Mouse (Mus musculus) heart, embryonic 13.5 days (tissue): ENCODE measurements around the gene Atf6b. TPM values are rescaled to one million over a fixed set of nuclear protein-coding genes. Genes with fewer than 3 reads are reported as not detected.

Experiments
- ATAC-seq: fragments of 200-750 bp; cut with Nextera tagmentation; 2 replicates; pipeline ENCODE4 v1.8.0; 2017; ENCODE audit warnings: moderate TSS enrichment; ENCODE audit not compliant: insufficient number of reproducible peaks, low FRiP score, low TSS enrichment; ENCODE audit errors: extremely low read depth
- H3K27ac ChIP-seq: fragments of 300-500 bp; sonication (generic); replicated peaks from 2 replicates; pipeline ENCODE4 v1.5.1; 2015; ENCODE audit warnings: moderate library complexity, mild to moderate bottlenecking, inconsistent platforms
- H3K27me3 ChIP-seq: fragments of 300-500 bp; sonication (generic); replicated peaks from 2 replicates; pipeline ENCODE4 v1.6.1; 2015; ENCODE audit warnings: mild to moderate bottlenecking, inconsistent platforms
- H3K36me3 ChIP-seq: fragments of 300-500 bp; sonication (generic); 2 replicates; pipeline ENCODE4 v1.6.1; 2015; ENCODE audit warnings: mild to moderate bottlenecking, inconsistent platforms
- H3K4me1 ChIP-seq: fragments of 300-500 bp; sonication (generic); 2 replicates; pipeline ENCODE4 v1.6.1; 2015; ENCODE audit warnings: inconsistent platforms
- H3K4me2 ChIP-seq: fragments of 300-500 bp; sonication (generic); 2 replicates; pipeline ENCODE4 v1.6.1; 2015; ENCODE audit warnings: inconsistent platforms, mild to moderate bottlenecking, moderate library complexity
- H3K4me3 ChIP-seq: fragments of 300-500 bp; sonication (generic); 2 replicates; pipeline ENCODE4 v1.5.1; 2015; ENCODE audit warnings: moderate library complexity, mild to moderate bottlenecking, inconsistent platforms
- H3K9ac ChIP-seq: fragments of 300-500 bp; sonication (generic); 2 replicates; pipeline ENCODE4 v1.6.1; 2015; ENCODE audit warnings: inconsistent platforms, mild to moderate bottlenecking, moderate library complexity
- H3K9me3 ChIP-seq: fragments of 300-500 bp; sonication (generic); 2 replicates; pipeline ENCODE4 v1.6.1; 2016; ENCODE audit warnings: inconsistent platforms
- WGBS: fragments of 180-500 bp; shearing (Covaris S2); methylation state at CpG from one replicate; pipeline ENCODE4 v1.1.7; 2015; ENCODE audit warnings: mixed read lengths; 5-methylcytosine and 5-hydroxymethylcytosine counted together
- polyA plus RNA-seq: library from polyadenylated mRNA; unstranded; fragments of >200 nt; fragmentation: Nextera tagmentation; extraction: Ambion mirVana; gene quantifications from 2 replicates; pipeline ENCODE4 v1.2.1, GENCODE M21; 2015

The Atf6b gene
- polyA plus RNA-seq, 1 experiment from 2014 or later: 56.1 TPM

- no peak overlapping the region for H3K9ac ChIP-seq
- WGBS: 56% methylated on average over 19 of the region's 19 CpGs
- peaks cover 58% of the 10 kb centered on the region for H3K36me3 ChIP-seq
- H3K27me3 ChIP-seq: no peaks in the 10 kb centered on the region
- no peak overlapping the region for H3K27ac ChIP-seq
- peaks cover 35% of the 10 kb centered on the region for H3K4me1 ChIP-seq
- no peak for ATAC-seq
- H3K4me3 ChIP-seq: no peak overlapping the region
- H3K4me2 ChIP-seq: no peak overlapping the region
- no peaks in the 10 kb centered on the region for H3K9me3 ChIP-seq
These were observed 4.7 kb downstream of the Atf6b start for GRCm38 (mm10) chr17:34651507-34652221.

- H3K9ac ChIP-seq: no peak overlapping the region
- no peak overlapping the region for H3K4me2 ChIP-seq
- no peak overlapping the region for H3K27ac ChIP-seq
- H3K9me3 ChIP-seq: no peaks in the 10 kb centered on the region
- H3K36me3 ChIP-seq: peaks cover 58% of the 10 kb centered on the region
- ATAC-seq: no peak
- peaks cover 4% of the 10 kb centered on the region; the same call in 1 of the 2 replicates for H3K27me3 ChIP-seq
- no peak overlapping the region for H3K4me3 ChIP-seq
- H3K4me1 ChIP-seq: peaks cover 37% of the 10 kb centered on the region
- 86% methylated on average over 10 of the region's 10 CpGs for WGBS
These were observed 5.6 kb downstream of the Atf6b start for GRCm38 (mm10) chr17:34652546-34652945.

GRCm38 (mm10) chr17:34652985-34653384 is 6.0 kb downstream of the Atf6b start:
- ATAC-seq: no peak
- 86% methylated on average over 8 of the region's 8 CpGs for WGBS
- peaks cover 5% of the 10 kb centered on the region; the same call in 1 of the 2 replicates for H3K27me3 ChIP-seq
- no peak overlapping the region for H3K27ac ChIP-seq
- H3K4me3 ChIP-seq: no peak overlapping the region
- H3K9ac ChIP-seq: no peak overlapping the region
- H3K4me2 ChIP-seq: no peak overlapping the region
- H3K4me1 ChIP-seq: peaks cover 33% of the 10 kb centered on the region
- H3K9me3 ChIP-seq: no peaks in the 10 kb centered on the region
- peaks cover 58% of the 10 kb centered on the region for H3K36me3 ChIP-seq

GRCm38 (mm10) chr17:34653746-34654285 is 6.9 kb downstream of the Atf6b start:
- Histone ChIP-seq H3K27ac (no peak overlapping the region), H3K4me2 (no peak overlapping the region), H3K36me3 (peaks cover 53% of the 10 kb centered on the region), H3K4me1 (peaks cover 28% of the 10 kb centered on the region), H3K4me3 (no peak overlapping the region), H3K27me3 (peaks cover 13% of the 10 kb centered on the region), H3K9ac (no peak overlapping the region), H3K9me3 (no peaks in the 10 kb centered on the region)
- 62% methylated on average over 9 of the region's 9 CpGs for WGBS
- ATAC-seq: no peak

GRCm38 (mm10) chr17:34654392-34654791 is 7.4 kb downstream of the Atf6b start:
- Histone ChIP-seq H3K27ac (peak overlapping the region; percentile 66), H3K9me3 (no peaks in the 10 kb centered on the region), H3K4me3 (no peak overlapping the region), H3K9ac (0 out of 2 replicates have a peak overlapping the region, but pooled peaks have one; percentile 24), H3K4me1 (peaks cover 33% of the 10 kb centered on the region), H3K4me2 (no peak overlapping the region), H3K36me3 (peaks cover 47% of the 10 kb centered on the region), H3K27me3 (peaks cover 18% of the 10 kb centered on the region)
- WGBS: 91% methylated on average over 13 of the region's 13 CpGs
- ATAC-seq: no peak

GRCm38 (mm10) chr17:34655160-34655559 is 8.2 kb downstream of the Atf6b start:
- Histone ChIP-seq H3K4me2 (no peak overlapping the region), H3K4me1 (peaks cover 40% of the 10 kb centered on the region), H3K4me3 (no peak overlapping the region), H3K9me3 (no peaks in the 10 kb centered on the region), H3K27ac (peak overlapping the region; percentile 66), H3K36me3 (peaks cover 40% of the 10 kb centered on the region), H3K9ac (peak overlapping the region; percentile 58), H3K27me3 (peaks cover 26% of the 10 kb centered on the region)
- ATAC-seq: no peak
- WGBS: 49% methylated on average over 7 of the region's 7 CpGs

GRCm38 (mm10) chr17:34655581-34655991 is 8.6 kb downstream of the Atf6b start:
- Histone ChIP-seq H3K4me1 (peaks cover 44% of the 10 kb centered on the region), H3K9me3 (no peaks in the 10 kb centered on the region), H3K27ac (peak overlapping the region; percentile 66), H3K27me3 (peaks cover 30% of the 10 kb centered on the region), H3K4me3 (no peak overlapping the region), H3K9ac (peak overlapping the region; percentile 58), H3K36me3 (peaks cover 35% of the 10 kb centered on the region), H3K4me2 (no peak overlapping the region)
- ATAC-seq: peak; percentile 61; the same call in 1 of the 2 replicates
- 19% methylated on average over 4 of the region's 4 CpGs for WGBS

GRCm38 (mm10) chr17:34656666-34657065 is 9.7 kb downstream of the Atf6b start:
- peaks cover 41% of the 10 kb centered on the region for H3K27me3 ChIP-seq
- no peak overlapping the region for H3K27ac ChIP-seq
- no peaks in the 10 kb centered on the region for H3K9me3 ChIP-seq
- no peak overlapping the region for H3K4me2 ChIP-seq
- peaks cover 26% of the 10 kb centered on the region for H3K36me3 ChIP-seq
- H3K4me3 ChIP-seq: no peak overlapping the region
- no peak overlapping the region for H3K9ac ChIP-seq
- peaks cover 55% of the 10 kb centered on the region for H3K4me1 ChIP-seq
- ATAC-seq: no peak
- WGBS: 52% methylated on average over 8 of the region's 8 CpGs

- WGBS: 25% methylated on average over 2 of the region's 2 CpGs
- no peak overlapping the region for H3K4me3 ChIP-seq
These were observed 10.3 kb downstream of the Atf6b start for GRCm38 (mm10) chr17:34657271-34657670.

GRCm38 (mm10) chr17:34658145-34658544 is 11.2 kb downstream of the Atf6b start:
- Histone ChIP-seq H3K27ac (no peak overlapping the region), H3K4me3 (no peak overlapping the region), H3K9me3 (no peaks in the 10 kb centered on the region), H3K36me3 (peaks cover 11% of the 10 kb centered on the region), H3K4me2 (no peak overlapping the region), H3K27me3 (peaks cover 46% of the 10 kb centered on the region), H3K9ac (no peak overlapping the region), H3K4me1 (peaks cover 56% of the 10 kb centered on the region)
- 56% methylated on average over 2 of the region's 2 CpGs for WGBS
- ATAC-seq: no peak

More at GRCm38 (mm10) chr17:34657271-34657670, 10.3 kb downstream of the Atf6b start:
- no peak for ATAC-seq
- H3K9ac ChIP-seq: no peak overlapping the region
- H3K27me3 ChIP-seq: peaks cover 42% of the 10 kb centered on the region
- no peak overlapping the region for H3K4me2 ChIP-seq
- H3K4me1 ChIP-seq: peaks cover 56% of the 10 kb centered on the region
- H3K9me3 ChIP-seq: no peaks in the 10 kb centered on the region
- no peak overlapping the region for H3K27ac ChIP-seq
- H3K36me3 ChIP-seq: peaks cover 20% of the 10 kb centered on the region

- WGBS: 68% methylated on average over 3 of the region's 3 CpGs
These were observed 11.6 kb downstream of the Atf6b start for GRCm38 (mm10) chr17:34658591-34658990.

More at GRCm38 (mm10) chr17:34658591-34658990, 11.6 kb downstream of the Atf6b start:
- Histone ChIP-seq H3K9ac (no peak overlapping the region), H3K4me2 (no peak overlapping the region), H3K4me1 (peaks cover 56% of the 10 kb centered on the region), H3K4me3 (no peak overlapping the region), H3K36me3 (peaks cover 7% of the 10 kb centered on the region), H3K9me3 (no peaks in the 10 kb centered on the region), H3K27me3 (peaks cover 50% of the 10 kb centered on the region), H3K27ac (no peak overlapping the region)
- no peak for ATAC-seq
